Mouse (Mus musculus) lung, embryonic 14.5 days (tissue): ENCODE results near the gene Tfap2c. TPM values are rescaled to one million over a fixed set of nuclear protein-coding genes. Genes with fewer than 3 reads are reported as not detected.
A peak's percentile ranks its signal among the peaks of the same experiment; 100 is the strongest.

Experiments
- ATAC-seq: fragments of 200-750 bp; cut with Nextera tagmentation; 2 replicates; pipeline ENCODE4 v1.8.0; 2017; ENCODE audit warnings: mild to moderate bottlenecking, moderate TSS enrichment, moderate library complexity; ENCODE audit not compliant: insufficient read depth
- DNase-seq: peaks from one replicate; pipeline ENCODE4 v3.0.0-alpha.2; 2015
- H3K27ac ChIP-seq: fragments of 300-500 bp; sonication (generic); 2 replicates; pipeline ENCODE4 v1.5.1; 2014; ENCODE audit warnings: low read depth, mild to moderate bottlenecking, moderate library complexity
- H3K27me3 ChIP-seq: fragments of 300-500 bp; sonication (generic); 2 replicates; pipeline ENCODE4 v1.6.1; 2014; ENCODE audit warnings: low read length, control low read depth; ENCODE audit not compliant: insufficient read depth
- H3K36me3 ChIP-seq: fragments of 300-500 bp; sonication (generic); 2 replicates; pipeline ENCODE4 v1.6.1; 2014; ENCODE audit warnings: control low read depth; ENCODE audit not compliant: insufficient read depth
- H3K4me1 ChIP-seq: fragments of 300-500 bp; sonication (generic); 2 replicates; pipeline ENCODE4 v1.6.1; 2014; ENCODE audit warnings: antibody characterized with exemption, control low read depth; ENCODE audit not compliant: insufficient read depth
- H3K4me2 ChIP-seq: fragments of 300-500 bp; sonication (generic); 2 replicates; pipeline ENCODE4 v1.6.1; 2014; ENCODE audit warnings: mild to moderate bottlenecking
- H3K4me3 ChIP-seq: fragments of 300-500 bp; sonication (generic); 2 replicates; pipeline ENCODE4 v1.5.1; 2014; ENCODE audit warnings: low read depth, low read length
- H3K9ac ChIP-seq: fragments of 300-500 bp; sonication (generic); 2 replicates; pipeline ENCODE4 v1.6.1; 2014
- H3K9me3 ChIP-seq: fragments of 300-500 bp; sonication (generic); 2 replicates; pipeline ENCODE4 v1.6.1; 2016; ENCODE audit warnings: low read depth, low read length, control low read depth
- CTCF ChIP-seq: IDR thresholded peaks from 2 replicates; pipeline ENCODE4 v1.5.1; 2016; ENCODE audit warnings: antibody characterized with exemption, low read depth
- WGBS: fragments of 180-500 bp; shearing (Covaris S2); extraction: QIAGEN DNeasy Blood & Tissue Kit; methylation state at CpG from one replicate; pipeline ENCODE4 v1.1.7; 2014; 5-methylcytosine and 5-hydroxymethylcytosine counted together
- polyA plus RNA-seq: library from polyadenylated mRNA; unstranded; fragments of >200 nt; fragmentation: Nextera tagmentation; extraction: Ambion mirVana; gene quantifications from 2 replicates; pipeline ENCODE4 v1.2.1, GENCODE M21; 2014

Tfap2c gene
- 0.14 and 0.15 TPM in 2 replicates for polyA plus RNA-seq

DNA sequence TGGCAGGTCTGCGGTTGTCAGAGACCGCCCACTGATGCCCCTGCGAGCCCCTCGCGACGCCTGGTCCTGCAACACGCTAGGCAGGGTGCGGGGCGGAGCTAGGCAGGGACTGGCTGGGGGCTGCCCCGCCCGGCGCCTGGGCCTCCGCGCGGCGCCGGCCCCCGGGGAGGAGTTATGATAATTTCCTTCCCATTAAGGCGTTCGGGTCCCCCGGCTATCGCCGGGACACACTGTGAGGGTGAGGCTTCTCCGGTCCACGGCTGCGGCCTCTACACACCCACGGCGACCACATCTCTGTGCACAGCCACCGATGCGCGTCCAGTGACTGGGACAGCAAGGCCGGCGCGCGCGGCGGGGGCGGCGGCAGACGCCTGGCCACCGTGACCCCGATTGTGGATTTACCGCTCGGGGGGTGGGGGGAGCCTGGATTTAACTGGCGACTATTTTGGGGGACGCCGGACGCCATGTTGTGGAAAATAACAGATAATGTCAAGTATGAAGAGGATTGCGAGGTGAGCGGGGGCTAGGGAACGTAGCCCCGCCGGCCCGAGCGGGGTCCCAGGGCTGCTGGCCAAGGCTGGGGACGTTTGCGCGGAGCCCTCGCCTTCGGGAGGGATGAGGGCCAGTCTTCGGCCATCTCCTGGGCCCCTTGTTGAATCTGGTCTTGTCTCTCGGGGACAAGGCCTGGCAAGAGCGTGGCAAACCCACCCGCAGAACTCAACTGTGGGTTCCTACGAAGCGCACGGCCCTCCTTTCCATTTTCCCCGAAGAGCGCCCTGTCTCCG lies at the start of gene Tfap2c:
Gene Tfap2c, plus strand, starts transcription at position 223 of the 785 bp plus-strand sequence.
- Histone ChIP-seq H3K9me3 (no peaks in the 10 kb centered on the region), H3K4me3 (peak within 1 kb of the TSS; percentile 37), H3K36me3 (no peaks in the 10 kb centered on the region), H3K4me1 (peaks cover 8% of the 10 kb centered on the region; the same call in 1 of the 2 replicates), H3K27me3 (peaks cover 100% of the 10 kb centered on the region), H3K27ac (no peak within 1 kb of the TSS), H3K4me2 (peak within 1 kb of the TSS; percentile 65), H3K9ac (no peak within 1 kb of the TSS; the same call in 1 of the 2 replicates)
- no peak for TF ChIP-seq CTCF
- under 1% methylated on average over 70 of the region's 70 CpGs for WGBS
- DNase-seq (peak; percentile 77), ATAC-seq (peak; percentile 71)

- Histone ChIP-seq H3K9me3 (no peaks in the 10 kb centered on the region), H3K4me3 (no peak overlapping the region), H3K9ac (no peak overlapping the region), H3K27me3 (no peaks in the 10 kb centered on the region), H3K4me2 (no peak overlapping the region), H3K36me3 (no peaks in the 10 kb centered on the region), H3K27ac (no peak overlapping the region), H3K4me1 (no peaks in the 10 kb centered on the region)
- ATAC-seq: 0 out of 2 replicates have a peak, but pooled peaks have one; percentile 28
- no peak for DNase-seq
- 13% methylated on average over 7 of the region's 7 CpGs for WGBS
- TF ChIP-seq CTCF: no peak
Observed at GRCm38 (mm10) chr2:172500752-172501316, 48.6 kb upstream of the Tfap2c start.

DNA sequence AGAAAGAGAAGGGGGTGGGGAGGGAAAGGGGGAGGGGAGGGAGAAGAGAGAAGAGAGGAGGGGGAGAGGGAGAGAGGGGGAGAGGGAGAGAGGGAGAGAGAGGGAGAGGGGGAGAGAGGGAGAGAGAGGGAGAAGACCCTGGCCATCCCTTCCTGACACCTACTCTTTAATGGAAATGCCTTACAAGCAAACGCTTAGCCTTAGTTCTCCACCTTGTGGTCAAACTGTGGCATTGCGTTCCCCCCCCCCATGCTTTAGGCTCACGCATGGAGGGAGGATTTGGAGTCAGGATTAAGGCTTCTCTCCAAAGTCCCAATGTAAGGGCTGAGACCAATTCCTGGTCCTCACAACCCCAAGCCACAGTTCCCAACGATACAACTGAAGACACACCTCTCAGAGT lies 48.1 kb upstream of the Tfap2c start:
- H3K9ac ChIP-seq: no peak overlapping the region
- peak; percentile 87 for DNase-seq
- H3K36me3 ChIP-seq: no peaks in the 10 kb centered on the region
- H3K4me2 ChIP-seq: no peak overlapping the region
- H3K4me3 ChIP-seq: no peak overlapping the region
- H3K27me3 ChIP-seq: no peaks in the 10 kb centered on the region
- TF ChIP-seq CTCF: peak; percentile 92
- H3K9me3 ChIP-seq: no peaks in the 10 kb centered on the region
- no peaks in the 10 kb centered on the region for H3K4me1 ChIP-seq
- WGBS: 6% methylated on average over 4 of the region's 4 CpGs
- no peak; the same call in 1 of the 2 replicates for ATAC-seq
- H3K27ac ChIP-seq: no peak overlapping the region

GRCm38 (mm10) chr2:172502168-172502567 lies 47.2 kb upstream of the Tfap2c start:
- WGBS: 39% methylated on average over 14 of the region's 14 CpGs
- Histone ChIP-seq H3K4me2 (no peak overlapping the region), H3K9me3 (no peaks in the 10 kb centered on the region), H3K36me3 (no peaks in the 10 kb centered on the region), H3K9ac (no peak overlapping the region), H3K27ac (no peak overlapping the region), H3K4me1 (no peaks in the 10 kb centered on the region), H3K4me3 (no peak overlapping the region), H3K27me3 (no peaks in the 10 kb centered on the region)
- no peak for ATAC-seq
- TF ChIP-seq CTCF: no peak
- no peak for DNase-seq

DNA sequence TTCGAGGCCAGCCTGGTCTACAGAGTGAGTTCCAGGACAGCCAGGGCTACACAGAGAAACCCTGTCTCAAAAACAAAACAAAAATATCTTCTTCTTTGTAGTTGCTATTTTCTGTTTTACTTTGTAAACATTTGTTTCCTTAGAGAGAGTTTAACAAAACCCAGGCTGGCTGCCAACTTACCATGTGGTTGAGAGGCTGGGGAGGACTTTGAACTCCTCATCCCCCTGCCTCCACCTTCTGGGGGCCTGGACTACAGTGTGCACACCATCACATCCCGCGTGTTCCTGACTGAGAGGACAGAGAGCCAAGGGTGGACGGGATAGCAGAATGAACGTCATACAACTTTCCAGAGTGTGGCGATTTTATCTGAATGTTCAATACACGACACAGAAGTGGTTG lies 43.3 kb upstream of the Tfap2c start:
- ATAC-seq (no peak), DNase-seq (no peak)
- H3K9ac ChIP-seq: no peak overlapping the region
- no peak overlapping the region for H3K4me2 ChIP-seq
- no peaks in the 10 kb centered on the region for H3K4me1 ChIP-seq
- TF ChIP-seq CTCF: no peak
- H3K27me3 ChIP-seq: no peaks in the 10 kb centered on the region
- no peaks in the 10 kb centered on the region for H3K9me3 ChIP-seq
- 82% methylated on average over 7 of the region's 7 CpGs for WGBS
- H3K4me3 ChIP-seq: no peak overlapping the region
- no peak overlapping the region for H3K27ac ChIP-seq
- no peaks in the 10 kb centered on the region for H3K36me3 ChIP-seq

- TF ChIP-seq CTCF: no peak
- H3K36me3 ChIP-seq: no peaks in the 10 kb centered on the region
- WGBS: 79% methylated on average over 15 of the region's 15 CpGs
- no peak overlapping the region for H3K4me2 ChIP-seq
- H3K9ac ChIP-seq: no peak overlapping the region
- no peak overlapping the region for H3K27ac ChIP-seq
- no peaks in the 10 kb centered on the region for H3K9me3 ChIP-seq
- H3K27me3 ChIP-seq: no peaks in the 10 kb centered on the region
- no peaks in the 10 kb centered on the region for H3K4me1 ChIP-seq
- ATAC-seq (no peak), DNase-seq (no peak)
- H3K4me3 ChIP-seq: no peak overlapping the region
Observed at GRCm38 (mm10) chr2:172510056-172510712, 39.2 kb upstream of the Tfap2c start.

DNA sequence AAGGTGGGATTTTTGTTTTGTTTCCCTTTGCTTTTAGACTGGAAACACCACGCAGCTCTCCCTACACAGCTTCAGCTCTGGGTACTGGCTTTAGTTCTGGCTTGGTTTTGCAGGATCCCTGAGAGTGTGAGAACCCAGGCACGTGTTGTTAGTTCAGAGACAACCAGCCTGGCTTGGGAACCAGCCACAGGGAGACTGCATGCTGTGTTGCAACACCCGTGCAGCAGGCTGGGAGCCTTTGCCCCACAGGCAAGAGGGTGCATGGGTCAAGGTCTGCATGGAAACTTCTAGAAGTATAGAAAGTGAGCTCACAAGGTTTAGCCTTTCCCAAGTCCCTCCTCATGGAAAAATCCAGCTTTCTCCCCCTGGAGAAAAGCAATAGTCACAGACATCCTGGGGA lies 38.5 kb upstream of the Tfap2c start:
- H3K4me1 ChIP-seq: no peaks in the 10 kb centered on the region
- H3K27me3 ChIP-seq: no peaks in the 10 kb centered on the region
- TF ChIP-seq CTCF: no peak
- H3K4me2 ChIP-seq: no peak overlapping the region
- ATAC-seq (no peak), DNase-seq (no peak)
- no peaks in the 10 kb centered on the region for H3K36me3 ChIP-seq
- no peak overlapping the region for H3K9ac ChIP-seq
- no peak overlapping the region for H3K27ac ChIP-seq
- WGBS: 47% methylated on average over 3 of the region's 3 CpGs
- H3K9me3 ChIP-seq: no peaks in the 10 kb centered on the region
- H3K4me3 ChIP-seq: no peak overlapping the region
